Mouse (Mus musculus): ENCODE results near the gene Tmprss9. TPM values are rescaled to one million over a fixed set of nuclear protein-coding genes. Genes with fewer than 3 reads are reported as not detected.

The Tmprss9 gene
- total and polyA plus RNA-seq, 3 experiments: 0.18 TPM; not detected in 2

DNA sequence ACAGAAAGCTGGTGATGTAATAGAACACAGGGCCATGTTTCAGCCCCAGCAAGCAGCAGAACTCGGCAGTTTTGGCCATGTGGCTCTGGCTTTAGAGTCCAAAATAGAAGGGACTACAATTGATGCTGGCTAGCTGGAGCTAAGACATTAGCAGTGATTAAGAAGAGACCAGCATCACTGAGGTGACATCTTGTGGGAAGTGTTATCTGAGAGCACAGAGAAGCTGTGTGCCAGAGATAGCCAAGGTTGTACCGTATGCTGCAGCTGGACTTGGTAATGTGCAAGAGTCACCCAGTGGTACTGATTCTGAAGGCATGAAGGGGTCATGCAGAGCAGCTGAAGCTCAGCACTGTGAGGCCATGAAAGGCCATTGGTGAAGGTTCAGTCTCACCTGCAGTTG is 43.6 kb downstream of the Tmprss9 start:
- DNase-seq: no peak

DNA sequence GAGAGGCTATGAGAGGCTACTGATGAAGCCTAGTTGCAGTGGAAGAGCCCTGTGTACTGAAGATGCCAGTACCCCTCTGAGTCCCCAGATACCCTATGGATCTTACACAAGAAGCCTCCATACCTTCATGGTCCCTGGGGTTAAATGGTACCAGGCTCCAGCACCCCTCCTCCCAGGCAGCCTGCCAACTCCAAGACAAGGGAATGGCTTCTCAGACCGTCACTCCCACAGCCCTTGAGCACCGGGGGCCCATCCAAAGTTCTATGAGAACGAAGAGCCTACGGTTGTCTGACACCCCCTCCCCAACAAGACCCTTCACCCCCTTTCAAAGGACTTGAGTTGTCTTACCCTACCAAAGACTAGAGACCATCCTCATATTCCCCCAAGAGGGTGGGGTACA is 44.1 kb downstream of the Tmprss9 start:
- DNase-seq: no peak

DNA sequence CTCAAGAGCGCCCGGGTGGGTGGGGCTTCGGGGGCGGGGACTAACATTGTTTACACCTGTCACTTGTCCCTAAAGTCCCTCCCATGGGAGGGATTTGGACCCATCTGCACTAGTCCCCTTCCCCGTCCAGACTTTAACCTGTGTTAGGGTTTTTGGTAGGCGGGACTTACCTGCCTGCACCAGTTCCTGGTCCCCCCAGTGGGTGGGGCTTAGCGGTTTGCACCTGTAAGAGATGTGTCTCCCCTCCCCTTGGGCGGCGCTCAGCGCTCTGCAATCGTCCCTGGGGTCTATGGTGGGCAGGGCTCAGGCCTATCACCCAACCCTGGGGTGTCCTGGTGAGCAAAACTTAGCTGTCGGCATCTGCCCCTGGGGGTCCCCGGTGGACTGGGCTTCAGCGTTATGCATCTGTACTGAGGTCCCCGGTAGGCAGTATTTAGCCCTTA is 45.7 kb downstream of the Tmprss9 start:
- no peak for DNase-seq

DNA sequence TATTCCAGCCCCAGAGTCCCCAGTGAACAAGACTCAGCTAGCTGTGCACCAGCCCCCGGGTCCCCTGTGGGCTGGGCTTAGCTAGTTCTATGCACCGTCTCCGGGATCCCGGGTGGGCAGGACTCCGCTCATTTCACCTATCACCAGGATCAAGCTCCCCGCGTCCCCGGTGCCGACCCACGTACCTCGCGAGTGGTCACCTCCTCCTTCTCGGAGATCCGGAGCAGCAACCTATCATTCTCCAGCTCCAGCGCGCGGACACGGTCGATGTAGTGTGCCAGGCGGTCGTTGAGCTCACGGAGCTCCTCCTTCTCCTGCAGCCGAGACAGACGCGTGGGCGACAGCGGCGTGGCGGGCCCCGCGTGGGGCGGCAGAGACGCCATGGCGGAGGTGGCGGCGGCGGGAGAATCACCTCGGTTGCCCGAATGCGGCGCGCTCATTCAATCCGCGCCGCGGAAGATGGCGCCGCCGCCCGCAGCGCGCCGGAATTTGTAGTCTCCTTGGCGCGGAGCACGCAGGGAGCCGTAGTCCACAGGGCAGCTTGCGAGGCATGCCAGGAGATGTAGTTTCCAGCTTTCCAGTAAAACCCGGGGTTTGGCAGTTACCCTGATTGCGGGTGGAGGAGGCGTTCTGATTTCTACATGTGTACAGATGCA is 46.3 kb downstream of the Tmprss9 start, which contains the start of gene Lmnb2:
TSS of gene Lmnb2 (minus strand) at position 467 of the 656 bp plus-strand sequence.
- DNase-seq: peak; percentile 83

DNA sequence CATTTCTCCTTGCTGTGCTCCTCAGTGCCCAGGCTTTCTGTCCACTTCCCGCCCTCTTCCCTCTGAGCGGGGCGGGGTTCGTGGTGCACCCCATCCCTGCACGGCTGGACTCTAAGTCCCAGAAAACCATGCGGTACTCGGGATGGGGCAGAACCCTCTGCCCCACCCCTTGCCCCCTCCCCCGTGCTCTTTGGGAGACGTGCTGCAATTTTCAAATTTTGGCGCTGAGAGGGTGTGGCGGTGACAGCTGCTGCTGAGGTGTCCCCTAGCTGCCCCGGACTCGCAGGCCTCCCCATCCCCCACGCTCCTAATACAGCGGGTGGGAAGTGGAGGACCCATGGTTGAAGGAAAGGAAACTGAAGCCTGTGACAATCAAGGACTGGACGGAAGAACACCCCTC is 50.3 kb downstream of the Tmprss9 start:
- DNase-seq: no peak

DNA sequence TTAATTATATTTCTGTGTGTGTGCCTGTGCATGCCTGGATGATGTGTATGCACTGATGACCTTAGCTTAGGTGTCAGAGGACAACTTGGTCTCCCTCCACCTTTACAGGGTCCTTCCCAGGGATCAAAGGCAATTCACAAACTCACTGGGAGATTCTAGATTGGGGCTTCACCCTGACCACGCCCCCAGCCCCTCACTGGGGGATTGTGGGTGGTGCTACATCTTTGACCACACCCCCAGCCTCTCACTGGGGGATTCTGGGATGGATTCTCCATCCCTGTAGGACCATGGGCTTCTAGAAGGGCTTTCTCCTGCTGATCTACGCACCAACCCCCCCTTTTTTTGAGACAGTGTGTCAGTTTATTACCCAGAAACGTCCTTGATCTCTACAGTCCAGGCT is 53.8 kb downstream of the Tmprss9 start:
- no peak for DNase-seq

DNA sequence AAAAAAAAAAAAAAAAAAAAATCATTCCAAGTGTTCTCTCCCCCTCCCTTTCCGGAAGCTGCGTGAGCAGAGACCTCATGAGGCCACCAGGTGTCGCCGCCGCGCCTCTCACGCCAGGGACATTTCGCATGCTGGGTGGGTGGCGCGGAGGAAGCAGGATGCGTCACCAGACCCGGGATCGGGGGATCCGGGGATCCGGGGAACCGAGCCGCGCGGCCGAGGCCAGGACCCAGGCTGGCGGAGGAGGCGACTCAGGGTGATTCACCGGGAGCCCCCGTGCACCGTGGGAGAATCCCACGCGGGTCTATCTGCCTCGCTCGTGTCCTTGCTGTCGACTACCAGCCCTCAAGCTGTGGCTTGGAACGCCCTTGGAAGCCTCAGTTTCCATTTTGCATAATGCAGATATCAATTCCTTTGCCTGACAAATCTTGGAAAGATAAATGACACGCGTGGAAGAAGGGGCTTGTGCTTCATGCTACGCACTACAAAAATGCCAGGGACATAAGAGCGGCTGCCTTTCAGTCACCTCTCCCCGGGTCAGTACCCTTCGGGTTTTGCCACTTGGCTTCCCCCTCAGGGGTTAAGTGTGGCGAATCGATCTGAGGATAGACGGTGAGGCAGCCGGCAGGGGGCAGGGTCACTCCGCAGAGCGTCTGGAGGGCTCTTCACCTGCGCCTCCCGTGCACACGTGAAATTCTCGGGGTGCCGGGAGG is 57.1 kb downstream of the Tmprss9 start:
- peak; percentile 94 for DNase-seq

DNA sequence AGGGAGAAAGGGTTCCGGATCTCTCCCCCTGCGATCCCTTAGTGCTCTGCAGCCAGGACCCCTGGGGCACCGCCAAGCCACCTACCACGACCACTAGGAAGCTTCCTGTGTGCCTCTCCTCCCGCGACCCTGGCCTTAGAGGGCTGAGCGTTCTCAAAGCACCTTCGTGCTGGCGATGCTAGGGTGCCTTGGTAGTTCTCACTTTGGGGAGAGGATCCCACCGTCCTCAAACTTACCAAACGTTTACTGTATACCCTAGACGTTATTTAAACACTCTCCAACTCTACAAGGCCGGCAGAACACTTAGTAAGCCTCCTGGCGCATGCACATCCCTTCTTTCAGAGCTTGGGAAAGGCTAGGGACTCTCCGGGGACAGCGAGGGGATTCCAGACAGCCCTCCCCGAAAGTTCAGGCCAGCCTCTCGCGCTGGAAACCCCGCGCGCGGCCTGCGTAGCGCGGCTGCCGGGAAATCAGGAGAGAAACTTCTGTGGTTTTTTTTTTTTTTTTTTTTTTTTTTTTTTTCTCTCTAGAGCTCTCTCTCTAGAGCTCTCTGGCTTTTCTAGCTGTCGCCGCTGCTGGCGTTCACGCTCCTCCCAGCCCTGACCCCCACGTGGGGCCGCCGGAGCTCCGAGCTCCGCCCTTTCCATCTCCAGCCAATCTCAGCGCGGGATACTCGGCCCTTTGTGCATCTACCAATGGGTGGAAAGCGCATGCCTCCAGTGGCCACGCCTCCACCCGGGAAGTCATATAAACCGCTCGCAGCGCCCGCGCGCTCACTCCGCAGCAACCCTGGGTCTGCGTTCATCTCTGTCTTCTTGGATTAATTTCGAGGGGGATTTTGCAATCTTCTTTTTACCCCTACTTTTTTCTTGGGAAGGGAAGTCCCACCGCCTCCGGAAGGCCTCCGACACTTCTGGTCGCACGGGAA is 57.9 kb downstream of the Tmprss9 start, which contains the start of gene Gadd45b:
TSS of gene Gadd45b (plus strand) at position 775 of the 928 bp plus-strand sequence.
- peak; percentile 99 for DNase-seq

DNA sequence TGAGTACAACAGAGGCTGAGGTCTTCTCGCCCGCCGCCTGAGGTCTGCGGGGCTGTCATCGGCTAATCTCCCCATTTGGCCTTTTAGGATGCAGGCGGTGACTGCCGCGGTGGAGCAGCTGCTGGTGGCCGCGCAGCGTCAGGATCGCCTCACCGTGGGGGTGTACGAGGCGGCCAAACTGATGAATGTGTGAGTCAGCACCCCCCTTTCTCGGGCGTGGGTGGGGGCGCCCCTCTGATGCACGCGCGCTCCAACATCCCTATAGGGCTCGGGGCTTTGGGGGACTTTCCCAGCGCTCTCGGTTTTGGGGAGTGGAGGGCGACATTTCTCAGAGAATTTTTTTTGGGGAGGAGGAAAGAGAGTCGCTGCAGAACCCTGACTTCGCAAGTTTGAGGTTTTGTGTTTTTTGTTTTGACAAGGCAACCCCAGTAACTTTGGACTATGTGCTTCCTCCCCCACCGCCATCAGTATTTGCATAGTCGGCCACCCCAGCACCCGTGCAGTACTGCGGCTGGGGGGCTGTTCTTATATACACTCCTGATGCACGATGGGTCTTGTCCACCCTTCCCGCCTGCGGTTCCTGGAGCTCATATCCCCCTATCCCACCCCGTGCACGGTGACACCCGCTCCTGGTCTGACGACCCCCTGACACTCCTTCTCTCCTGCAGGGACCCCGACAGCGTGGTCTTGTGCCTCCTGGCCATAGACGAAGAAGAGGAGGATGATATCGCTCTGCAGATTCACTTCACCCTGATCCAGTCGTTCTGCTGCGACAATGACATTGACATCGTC is 58.9 kb downstream of the Tmprss9 start:
- DNase-seq: peak; percentile 72

DNA sequence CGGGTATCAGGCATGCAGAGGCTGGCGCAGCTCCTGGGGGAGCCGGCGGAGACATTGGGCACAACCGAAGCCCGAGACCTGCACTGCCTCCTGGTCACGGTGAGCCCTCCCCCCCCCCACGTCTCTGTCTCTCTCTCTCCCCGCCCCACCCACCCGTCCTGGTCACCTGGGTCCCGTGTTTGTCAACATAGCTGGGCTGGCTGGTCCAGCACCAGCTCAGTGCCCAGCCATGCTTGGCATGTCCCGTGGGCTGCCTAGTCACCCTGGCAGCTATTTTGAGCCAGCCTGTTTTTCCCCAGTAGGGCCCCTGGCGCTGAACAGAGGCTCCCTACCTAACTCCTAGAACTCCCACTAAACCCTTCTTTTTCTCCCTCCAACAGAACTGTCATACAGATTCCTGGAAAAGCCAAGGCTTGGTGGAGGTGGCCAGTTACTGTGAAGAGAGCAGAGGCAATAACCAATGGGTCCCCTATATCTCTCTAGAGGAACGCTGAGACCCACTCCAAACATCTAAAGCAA is 59.6 kb downstream of the Tmprss9 start:
- DNase-seq: peak; percentile 71

DNA sequence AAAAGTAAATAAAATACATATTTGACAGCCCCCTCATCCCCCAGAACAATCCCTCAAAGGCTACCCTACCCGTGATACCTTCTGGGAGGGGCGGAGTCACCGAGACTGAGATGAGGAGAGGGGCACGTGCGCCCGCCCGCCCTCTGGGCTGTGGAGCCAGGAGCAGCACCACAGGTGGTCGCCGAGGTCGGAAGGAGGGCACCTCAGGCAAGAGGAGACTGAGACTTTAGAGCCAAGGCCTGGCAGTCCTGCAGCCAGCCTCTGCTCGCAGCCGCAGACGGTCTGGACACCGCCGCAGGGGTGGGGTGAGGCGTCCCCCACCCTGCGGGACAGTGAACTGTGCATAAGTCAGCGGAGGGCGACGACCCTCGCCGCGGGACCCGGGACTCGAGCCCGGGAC is 60.0 kb downstream of the Tmprss9 start:
- DNase-seq: no peak

DNA sequence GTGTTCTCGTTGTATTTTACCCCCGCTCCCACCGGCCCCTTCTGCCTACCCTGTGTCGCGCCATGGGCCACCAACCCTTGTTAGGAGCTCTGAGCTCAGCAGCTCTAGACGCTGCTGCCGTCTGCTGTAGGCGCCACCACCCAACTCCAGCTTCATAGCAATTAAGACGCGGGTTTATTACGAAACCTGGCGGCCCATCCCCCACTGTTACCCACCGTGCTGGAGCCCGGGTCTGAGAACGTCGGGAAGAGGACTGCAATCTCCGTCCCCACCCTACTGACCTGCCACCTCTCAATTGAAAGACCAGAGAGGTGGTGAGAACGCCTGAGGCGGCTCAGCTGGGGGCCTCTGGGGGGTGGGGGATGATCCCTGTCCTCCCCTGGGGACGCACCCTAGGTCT is 60.6 kb downstream of the Tmprss9 start:
- DNase-seq: no peak

DNA sequence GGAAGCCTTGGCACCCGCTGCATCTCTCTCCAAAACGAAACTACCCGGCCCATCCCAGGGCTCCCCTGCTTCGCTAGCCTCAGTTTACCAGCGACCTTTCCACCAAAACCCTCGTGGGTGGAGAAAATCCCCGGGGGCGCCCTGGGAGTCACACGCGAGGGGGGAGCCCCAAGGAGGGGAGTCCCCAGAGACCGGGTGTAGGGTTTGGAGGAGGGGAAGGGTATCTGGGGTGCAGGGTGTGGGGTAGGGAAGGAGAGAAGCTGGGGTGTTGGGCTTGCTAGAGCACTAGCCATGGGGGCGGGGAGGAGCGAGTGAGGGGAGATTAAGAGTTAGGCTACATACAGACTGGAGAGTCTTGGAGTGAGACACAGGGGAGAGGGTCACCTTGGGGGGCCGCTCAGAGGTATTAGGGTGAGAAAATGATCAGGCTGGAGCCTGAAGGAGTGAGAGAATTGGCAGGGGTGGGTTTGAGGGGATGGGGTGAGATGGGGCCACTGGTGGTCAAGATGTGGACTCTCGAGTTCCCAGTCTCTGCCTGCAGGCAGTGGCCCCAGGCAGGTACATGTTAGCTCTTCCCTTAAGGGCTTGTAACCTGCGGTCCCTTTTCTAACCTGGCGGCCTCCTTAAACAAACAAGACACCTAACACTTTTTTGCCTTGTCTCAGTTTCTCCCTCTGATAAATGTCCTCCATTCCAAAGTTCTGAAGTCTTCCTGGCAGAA is 61.2 kb downstream of the Tmprss9 start:
- peak; percentile 37 for DNase-seq

DNA sequence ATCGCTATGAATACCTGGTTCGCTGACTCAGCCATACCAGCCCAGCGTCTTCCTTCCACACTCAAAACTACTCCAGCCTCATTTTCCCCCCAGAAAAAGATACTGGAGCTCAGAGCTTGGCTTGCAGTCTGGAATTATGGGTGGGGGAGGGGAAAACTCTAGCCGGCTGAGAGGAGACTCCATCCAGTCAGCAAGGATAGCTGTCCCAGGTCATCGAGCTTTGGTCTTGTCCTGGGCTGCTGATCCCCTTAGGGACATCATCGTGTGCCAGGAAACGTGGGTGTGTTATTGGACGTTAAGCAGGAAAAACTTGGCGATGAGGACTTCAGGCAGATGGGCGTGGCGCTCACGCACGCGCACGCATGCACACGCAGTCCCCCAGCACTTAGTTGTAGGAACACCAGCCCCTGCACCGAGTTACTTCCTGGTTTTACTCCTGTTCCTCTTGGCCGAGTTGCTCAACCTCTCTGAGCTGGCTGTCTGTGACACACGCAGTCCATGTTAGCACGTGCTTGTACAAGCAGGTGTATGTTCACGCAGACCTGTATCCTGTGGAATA is 61.9 kb downstream of the Tmprss9 start:
- DNase-seq: peak; percentile 46

DNA sequence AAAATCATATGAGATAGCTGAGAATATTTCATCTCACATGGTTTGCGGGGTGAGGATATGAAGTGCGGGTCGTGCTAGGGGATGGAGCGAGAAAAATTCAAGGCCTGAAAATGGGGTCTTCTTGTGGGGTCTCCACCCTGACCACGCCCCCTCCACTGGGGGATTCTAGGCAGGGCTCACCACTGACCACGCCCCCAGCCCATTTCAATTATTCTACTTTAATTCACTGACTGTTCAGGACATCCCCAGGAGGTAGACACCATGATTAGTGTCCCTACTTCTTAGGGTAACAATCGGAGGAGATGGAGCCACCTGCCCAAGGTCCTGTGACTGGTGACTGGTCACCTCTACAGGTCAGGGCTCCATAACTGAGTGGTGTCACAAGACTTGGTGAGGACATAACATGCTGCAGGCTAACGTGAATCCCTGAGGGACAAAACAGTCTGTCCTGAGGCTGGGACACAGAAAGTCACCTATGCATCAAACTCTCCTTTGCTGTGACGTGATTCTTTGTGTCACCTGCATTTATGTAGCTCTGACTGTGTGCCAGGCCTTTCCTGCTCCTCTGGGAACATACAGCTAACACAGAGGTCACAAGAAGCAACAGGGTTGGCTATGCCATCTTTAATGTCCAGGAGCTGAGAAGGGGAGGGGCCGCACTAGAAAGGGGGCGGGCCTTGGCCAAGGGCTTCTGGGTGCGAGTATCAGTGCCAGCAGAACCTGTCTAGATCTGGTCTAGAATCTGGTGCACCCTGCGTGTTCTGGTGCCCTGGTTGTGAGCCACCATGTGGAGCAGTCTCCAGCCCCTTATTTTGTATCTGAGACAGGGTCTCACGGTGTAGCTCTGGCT is 62.7 kb downstream of the Tmprss9 start:
- DNase-seq: no peak

DNA sequence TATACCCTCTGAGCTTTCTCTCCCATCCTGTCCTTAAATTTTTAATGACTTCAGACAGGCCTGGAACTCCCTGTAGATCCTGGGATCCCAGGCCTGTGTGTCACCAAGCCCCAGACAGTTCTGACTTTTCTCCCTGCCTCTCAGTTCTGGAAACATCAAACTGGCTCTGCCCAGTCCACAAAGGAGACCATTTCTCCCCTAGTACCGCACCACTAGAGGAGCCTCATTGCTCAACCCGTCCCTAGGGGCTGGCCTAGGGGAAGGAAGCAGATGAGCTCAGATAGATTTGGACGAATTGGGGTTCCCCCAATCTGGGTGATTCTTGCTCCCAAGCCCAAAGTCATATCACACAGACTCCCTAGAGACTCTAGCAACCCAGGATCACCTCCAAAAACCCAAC is 63.6 kb downstream of the Tmprss9 start:
- no peak for DNase-seq

DNA sequence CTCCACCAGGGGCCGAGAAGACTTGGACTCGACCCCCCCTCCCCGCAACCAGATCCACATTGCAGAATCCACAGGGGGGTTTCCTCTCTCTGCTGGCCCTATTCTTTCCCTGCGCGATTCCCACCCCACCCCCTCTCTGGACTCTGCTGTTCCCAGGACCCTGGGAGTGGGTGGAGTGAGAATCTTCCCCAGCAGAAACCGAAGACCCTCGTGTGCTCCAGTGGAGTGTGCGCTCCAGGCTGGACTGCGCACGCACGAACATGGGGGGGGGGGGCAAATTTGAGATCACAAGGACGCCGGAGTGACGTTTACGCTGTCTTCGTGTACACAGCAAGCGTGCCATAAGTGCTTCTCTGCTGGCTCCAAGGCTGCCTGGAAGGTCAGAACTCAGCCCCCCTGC is 64.0 kb downstream of the Tmprss9 start:
- DNase-seq: no peak

DNA sequence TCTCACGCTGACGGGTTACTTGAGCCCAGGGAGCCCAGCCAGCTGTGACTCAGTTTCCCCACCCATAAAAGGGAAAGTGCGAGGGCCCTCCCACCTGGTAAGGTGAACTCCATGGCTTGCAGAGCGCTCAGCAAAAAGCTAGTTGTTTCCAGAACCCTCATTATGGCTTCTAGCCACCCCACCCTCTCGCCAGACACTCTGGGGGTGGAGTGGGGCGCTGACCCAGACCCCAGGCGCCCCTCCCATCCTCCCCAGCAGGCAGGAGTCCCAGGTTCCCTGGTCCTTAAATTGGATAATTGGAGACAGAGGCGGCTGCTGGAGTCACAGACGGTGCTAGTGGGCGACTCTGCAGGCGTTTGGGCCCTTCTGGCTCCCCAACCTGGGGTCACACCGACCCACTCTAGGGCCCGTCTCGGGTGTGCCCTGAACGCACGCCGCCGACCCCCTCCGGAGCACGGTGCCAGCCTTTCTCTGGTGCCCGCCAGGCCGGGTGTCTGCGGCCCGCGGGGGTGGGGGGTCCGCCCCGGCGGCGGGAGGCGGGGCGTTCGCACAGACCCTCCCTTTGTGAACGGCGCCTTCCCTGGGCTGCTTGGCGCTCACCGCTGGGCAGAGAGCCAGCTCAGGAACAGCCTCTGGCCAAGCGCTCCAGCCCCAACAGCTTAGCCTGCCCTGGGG is 64.6 kb downstream of the Tmprss9 start:
- DNase-seq: peak; percentile 79

DNA sequence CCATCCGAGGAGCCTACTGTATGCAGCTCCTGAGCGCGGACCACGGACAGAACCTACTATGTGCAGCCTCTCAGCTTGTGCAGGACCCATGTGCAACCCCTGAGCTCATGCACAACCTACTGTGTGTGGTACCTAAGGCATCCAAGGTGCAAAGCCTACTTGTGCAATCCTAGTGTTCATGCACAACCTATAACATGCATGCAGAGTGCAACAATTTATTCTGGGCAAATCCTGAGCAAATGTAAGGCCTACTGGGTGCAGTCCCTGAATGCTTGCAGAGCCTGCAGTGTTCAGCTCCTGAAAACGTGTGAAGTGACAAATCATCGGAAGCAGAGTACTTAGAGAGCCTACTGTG is 65.1 kb downstream of the Tmprss9 start:
- DNase-seq: no peak
